Mouse (Mus musculus) neutrophil, adult 59 days (primary cell): ENCODE data around the gene Thap11. TPM values are rescaled to one million over a fixed set of nuclear protein-coding genes. Genes with fewer than 3 reads are reported as not detected.

Source experiments
- total RNA-seq, 2 experiments: library from RNA; stranded (reverse); gene quantifications; 1 replicate in 1 of 2; 2 replicates in 1 of 2; pipeline ENCODE4 v1.2.4; 2023

Thap11 gene
- total RNA-seq, result 10 to 100 TPM; 32.8 to 39.9 TPM

GRCm38 (mm10) chr8:105854715-105855216, at the start of gene Thap11:
TSS of gene Thap11 (plus strand) at chr8:105855132.

DNA sequence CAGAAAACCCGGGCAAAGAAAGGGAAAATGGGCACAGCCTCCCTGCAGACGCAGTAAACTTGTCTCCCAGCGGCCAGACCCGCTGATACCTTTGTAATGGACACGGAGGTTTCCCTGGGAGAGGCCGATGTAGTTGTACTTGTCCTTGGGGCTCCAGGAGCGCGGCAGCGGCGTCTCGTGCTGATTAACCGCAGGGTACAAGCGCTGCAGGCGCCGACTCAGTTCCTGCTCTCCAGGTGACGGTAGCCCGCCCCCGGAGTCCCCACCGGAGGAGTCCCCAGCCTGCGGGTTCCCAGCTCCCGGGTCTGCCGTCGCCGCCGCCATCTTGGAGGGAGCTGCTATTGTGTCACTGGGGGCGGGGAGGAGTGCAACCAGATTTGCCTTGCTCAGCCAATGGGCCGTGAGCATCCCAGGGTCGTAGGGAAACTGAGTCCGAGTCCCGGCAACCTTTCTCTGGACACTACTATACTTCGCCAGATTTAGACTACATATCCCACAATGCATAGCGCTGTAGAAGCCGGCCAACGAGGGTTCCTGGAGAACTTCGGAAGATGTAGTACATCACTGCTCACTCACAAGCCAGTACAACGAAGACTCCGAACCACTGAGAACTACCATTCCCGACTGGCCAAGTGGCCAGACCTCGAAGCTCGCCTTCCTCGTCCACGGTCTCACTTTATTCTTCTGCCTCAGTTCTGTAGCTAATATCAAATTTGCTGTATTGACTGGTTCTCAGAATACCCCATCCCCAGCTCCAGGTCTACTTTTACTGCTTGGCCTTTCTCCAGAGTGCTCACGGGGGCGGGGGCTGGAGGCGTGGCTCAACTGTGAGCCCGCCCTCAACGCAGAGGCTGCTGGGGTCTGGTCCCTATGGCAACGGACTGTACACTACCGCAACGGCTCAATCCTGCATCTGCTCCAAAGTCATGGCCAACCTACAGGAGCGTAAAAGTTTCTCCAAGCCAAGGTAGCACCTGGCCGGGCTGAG, 27.8 kb upstream of the Thap11 start, which contains the start of the genes Ranbp10 and Tsnaxip1:
Gene Ranbp10, minus strand, starts transcription at position 490 of the 988 bp plus-strand sequence.
Gene Tsnaxip1, plus strand, starts transcription at position 871 of the 988 bp plus-strand sequence.

DNA sequence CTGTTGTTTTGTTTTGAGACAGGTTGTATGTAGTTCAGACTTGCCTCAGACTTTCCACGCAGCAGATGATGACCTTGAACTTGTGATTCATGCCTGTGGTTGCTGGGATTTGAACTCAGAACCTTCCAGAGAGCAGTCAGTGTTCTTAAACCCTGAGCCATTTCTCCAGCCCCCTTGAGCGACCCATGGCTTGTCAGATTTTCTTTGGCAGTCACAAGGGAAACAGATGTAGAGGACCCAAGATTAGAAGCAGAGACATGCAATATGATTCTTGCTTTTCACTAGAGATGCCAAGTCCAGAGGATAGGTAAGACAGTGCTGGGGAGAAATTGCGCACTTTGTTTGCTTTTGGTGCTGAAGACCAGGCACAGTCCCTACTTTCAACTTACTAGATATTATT, 1.8 kb upstream of the Thap11 start, which contains the start of gene Cenpt:
Gene Cenpt, minus strand, starts transcription at position 101 of the 400 bp plus-strand sequence.

DNA sequence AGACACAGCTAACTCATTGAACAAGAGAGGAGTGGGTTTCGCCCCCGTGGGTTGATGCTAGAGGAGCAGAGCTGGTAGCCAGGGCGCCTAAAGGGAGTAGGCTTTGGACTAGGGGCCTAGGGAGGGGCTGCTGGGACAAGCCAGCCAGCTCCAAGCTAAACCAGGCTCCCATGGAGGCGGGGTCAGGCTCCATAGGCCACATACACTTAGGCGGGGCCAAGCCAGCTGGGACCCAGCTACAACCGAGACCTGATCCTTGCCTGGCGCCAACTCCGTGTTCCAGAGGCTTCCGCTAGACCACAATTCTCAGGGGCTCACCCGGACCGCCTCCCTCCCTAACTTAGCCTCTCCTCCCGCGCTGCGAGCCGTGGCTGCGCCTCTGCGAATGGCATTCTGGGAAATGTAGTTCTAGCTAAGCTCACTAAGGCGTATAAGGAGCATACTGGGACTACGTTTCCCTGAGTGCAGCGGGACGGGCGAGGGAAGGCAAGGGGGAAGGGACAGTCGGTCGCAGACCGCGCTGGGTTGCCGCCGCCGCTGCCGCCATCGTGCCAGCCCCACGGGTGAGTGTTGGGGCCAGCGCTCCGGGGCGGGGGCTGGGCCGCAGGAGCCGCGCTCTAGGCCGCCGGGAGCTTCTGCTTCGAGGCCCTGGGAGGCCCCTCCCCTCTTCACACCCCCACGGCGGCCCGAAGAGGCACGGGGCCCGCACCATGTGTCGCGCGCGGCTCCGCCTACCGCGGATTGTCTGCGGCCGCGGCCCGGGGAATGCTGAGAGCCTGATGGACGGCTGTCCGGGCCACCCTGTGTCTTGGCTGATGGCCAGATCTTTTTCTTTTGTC, 5.4 kb downstream of the Thap11 start, which contains the start of gene Nutf2:
Gene Nutf2, plus strand, starts transcription at position 438 of the 839 bp plus-strand sequence.

DNA sequence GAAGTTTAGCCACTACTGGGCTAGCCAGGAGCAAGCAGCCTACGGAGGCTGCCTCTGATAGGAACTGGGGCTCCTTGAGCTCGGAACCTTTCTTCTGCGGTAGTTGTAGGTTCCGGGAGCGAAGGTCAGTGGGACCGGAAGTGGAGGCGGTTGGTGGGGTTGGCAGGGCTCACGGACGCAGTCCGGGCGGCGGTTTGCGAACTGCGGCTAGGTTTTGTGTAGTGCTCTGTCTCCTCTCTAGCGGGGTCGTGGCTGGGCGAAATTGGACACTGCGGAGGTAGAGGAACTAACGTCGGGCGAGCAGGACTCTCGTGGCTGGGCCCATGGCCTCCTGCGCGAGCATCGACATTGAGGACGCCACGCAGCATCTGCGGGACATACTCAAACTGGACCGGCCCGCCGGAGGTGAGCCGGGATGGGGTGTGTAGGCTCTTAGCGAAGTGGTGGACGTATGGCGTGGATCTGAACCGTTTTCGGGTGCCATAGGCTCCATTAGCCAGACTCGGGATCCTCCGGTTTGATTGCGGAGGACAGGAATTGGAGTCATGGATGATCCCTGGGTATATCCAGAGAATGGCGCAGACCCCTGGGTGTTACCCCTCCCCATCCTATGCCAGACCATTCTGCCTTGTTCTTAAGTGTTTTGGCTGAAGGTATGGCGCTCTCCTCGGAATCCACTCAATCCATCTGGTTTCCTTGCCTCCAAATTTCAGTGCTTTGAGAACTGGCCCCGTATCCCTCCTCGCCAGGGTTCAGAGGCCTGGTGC, 26.0 kb downstream of the Thap11 start, which contains the start of gene Edc4:
Gene Edc4, plus strand, starts transcription at position 128 of the 767 bp plus-strand sequence.

DNA sequence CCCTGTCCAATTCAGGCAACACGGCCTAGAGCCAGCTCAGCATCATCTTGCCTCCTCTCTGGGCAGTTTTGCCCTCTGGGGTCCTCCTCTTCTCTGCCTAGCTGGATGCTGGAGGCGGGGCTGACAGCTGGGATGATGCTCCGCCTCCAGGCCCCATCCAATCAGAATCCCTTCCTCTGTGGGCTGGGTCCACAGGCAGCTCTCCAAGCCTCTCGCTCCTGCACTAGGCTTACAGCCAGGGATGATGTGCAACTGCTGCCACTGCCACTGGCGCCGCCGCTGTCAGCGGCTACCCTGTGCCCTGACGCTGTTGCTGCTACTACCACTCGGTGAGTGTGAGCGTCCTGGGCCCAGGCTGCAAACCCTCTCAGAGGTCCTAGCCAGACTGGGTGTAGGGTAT, 38.4 kb downstream of the Thap11 start, which contains the start of gene Nrn1l:
Gene Nrn1l, plus strand, starts transcription at position 229 of the 400 bp plus-strand sequence.

GRCm38 (mm10) chr8:105900180-105900940, 45.4 kb downstream of the Thap11 start, which contains the start of gene Pskh1:
TSS of gene Pskh1 (plus strand) at chr8:105900441.

Other genes starting within 250 kb of the Thap11 start
- 10 to 100 TPM; 15.2 to 17.7 TPM for gene Ripor1, start 249.9 kb upstream of the Thap11 start, total RNA-seq
- gene Ctcf, start 218.6 kb upstream of the Thap11 start, total RNA-seq, result 100 to 1,000 TPM in 1 of 2 experiments, 10 to 100 TPM in 1; 93.2 to 103 TPM
- gene Agrp, start 217.7 kb upstream of the Thap11 start, total RNA-seq, result not detected
- 1 to 10 TPM; 9.4 to 9.7 TPM for gene Carmil2, start 168.9 kb upstream of the Thap11 start, total RNA-seq
- 10 to 100 TPM; 26.9 to 32.0 TPM for gene Acd, start 154.0 kb upstream of the Thap11 start, total RNA-seq
- 1 to 10 TPM; 4.0 to 6.4 TPM for gene Pard6a, start 154.0 kb upstream of the Thap11 start, total RNA-seq
- not detected for gene 4933405L10Rik, start 147.5 kb upstream of the Thap11 start, total RNA-seq
- 1 to 10 TPM; 6.8 to 9.5 TPM for gene Enkd1, start 146.9 kb upstream of the Thap11 start, total RNA-seq
- gene Gfod2, start 96.5 kb upstream of the Thap11 start, total RNA-seq, result under 1 TPM; 0.51 to 0.62 TPM
- 10 to 100 TPM; 21.9 to 25.2 TPM for gene Ranbp10, start 27.8 kb upstream of the Thap11 start, total RNA-seq
- not detected for gene Tsnaxip1, start 27.4 kb upstream of the Thap11 start, total RNA-seq
- 10 to 100 TPM; 13.5 to 17.1 TPM for gene Cenpt, start 1.9 kb upstream of the Thap11 start, total RNA-seq
- gene Nutf2, start 5.4 kb downstream of the Thap11 start, total RNA-seq, result 10 to 100 TPM; 22.8 to 35.5 TPM
- 10 to 100 TPM; 32.0 to 38.0 TPM for gene Edc4, start 25.7 kb downstream of the Thap11 start, total RNA-seq
- not detected for gene Nrn1l, start 38.4 kb downstream of the Thap11 start, total RNA-seq
- 10 to 100 TPM; 11.6 to 12.7 TPM for gene Pskh1, start 45.3 kb downstream of the Thap11 start, total RNA-seq
- under 1 TPM in 1 of 2 experiments, not detected in 1; 0.98 TPM for gene Ctrl, start 78.7 kb downstream of the Thap11 start, total RNA-seq
- gene Psmb10, start 83.3 kb downstream of the Thap11 start, total RNA-seq, result 10 to 100 TPM; 76.7 to 93.4 TPM
- gene Lcat, start 88.2 kb downstream of the Thap11 start, total RNA-seq, result not detected
- gene Slc12a4, start 111.0 kb downstream of the Thap11 start, total RNA-seq, result 1 to 10 TPM; 5.8 to 6.9 TPM
- gene Dpep3, start 124.3 kb downstream of the Thap11 start, total RNA-seq, result under 1 TPM in 1 of 2 experiments, not detected in 1; 0.22 TPM
- gene Dus2, start 136.2 kb downstream of the Thap11 start, total RNA-seq, result 1 to 10 TPM; 4.9 to 5.8 TPM
- under 1 TPM in 1 of 2 experiments, not detected in 1; 0.33 TPM for gene Dpep2nb, start 150.8 kb downstream of the Thap11 start, total RNA-seq
- 1 to 10 TPM; 6.7 to 8.6 TPM for gene Ddx28, start 156.8 kb downstream of the Thap11 start, total RNA-seq
- gene Nfatc3, start 203.7 kb downstream of the Thap11 start, total RNA-seq, result 10 to 100 TPM; 47.5 to 51.6 TPM